Mouse (Mus musculus): ENCODE measurements around the gene Kif1c.

DNA sequence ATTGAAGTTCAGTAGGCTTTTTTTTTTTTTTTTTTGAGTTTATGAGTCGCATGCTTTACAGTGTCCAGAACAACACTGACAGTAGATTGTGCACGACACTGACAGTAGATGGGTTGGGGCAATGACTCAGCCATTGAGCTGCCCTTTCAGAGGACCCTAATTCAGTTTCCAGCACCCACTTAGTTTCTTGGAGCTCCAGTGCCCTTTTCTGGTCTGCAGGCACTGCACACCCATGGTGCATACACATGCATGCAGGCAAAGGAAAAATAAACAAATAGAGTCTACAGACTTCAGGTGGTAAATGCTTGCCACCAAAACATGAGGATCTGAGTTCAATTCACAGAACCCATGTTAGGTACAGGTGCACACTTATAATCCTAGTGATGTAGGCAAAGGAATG is 26.2 kb downstream of the Kif1c start:
- TF ChIP-seq GATA1 (IDR thresholded peaks at IDR 0.05; ENCODE audit: borderline replicate concordance, low read length): no peak
- TF ChIP-seq FLI1 (IDR thresholded peaks at IDR 0.05; ENCODE audit: low read length): no peak

All from megakaryocyte, embryonic 14.5 days (primary cell).